Mouse (Mus musculus) forelimb bud, embryonic 11.5 days (tissue): Measurements from ENCODE around the gene Elf1.
A peak's percentile ranks its signal among the peaks of the same experiment; 100 is the strongest.
"Not testable (repeated sequence)": the region's sequence is repeated elsewhere in the genome, so short reads cannot be mapped to it uniquely, and the experiment has no call there.

Experiments
- DNase-seq: peaks from one replicate; pipeline ENCODE4 v3.0.0-alpha.2; 2012; ENCODE audit warnings: low read depth, low spot score

The Elf1 gene

DNA sequence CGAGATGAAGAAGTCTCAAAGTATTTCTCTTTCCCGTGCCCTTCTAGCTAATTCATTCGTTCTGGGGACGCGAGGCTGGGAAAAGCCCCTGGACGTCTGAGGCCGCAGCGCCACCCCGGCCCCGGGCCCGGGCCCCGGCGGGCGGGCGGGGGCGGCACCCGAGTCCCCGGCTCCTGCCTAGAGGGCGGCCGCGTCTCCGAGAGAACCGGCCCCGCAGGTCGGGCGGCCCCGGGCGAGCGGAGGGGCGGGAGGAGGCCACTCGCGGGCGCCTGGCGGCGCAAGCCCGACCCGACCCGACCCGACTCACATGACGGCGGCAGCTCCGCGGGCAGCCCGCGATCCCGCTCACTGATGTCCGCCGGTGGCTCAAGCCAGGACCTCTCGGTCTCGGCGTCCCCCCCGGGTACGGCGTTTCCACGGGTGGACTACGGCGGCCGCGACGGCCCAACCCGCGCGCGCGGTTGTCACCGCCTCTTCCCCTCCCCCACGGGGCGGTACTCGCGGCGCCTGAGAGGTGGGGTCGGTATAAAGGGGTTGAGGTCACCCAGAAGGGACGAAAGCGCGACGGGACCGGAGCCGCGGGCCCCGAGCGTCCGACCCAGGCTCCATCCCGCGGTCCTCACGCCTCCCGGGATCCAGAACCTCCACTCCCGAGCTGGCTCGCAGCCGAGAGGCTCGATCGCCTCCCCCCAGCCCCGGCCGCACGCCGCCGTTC lies at the start of gene Elf1:
Gene Elf1 (plus strand): TSS at position 571 of the 715 bp plus-strand sequence.
- peak; percentile 88 for DNase-seq

GRCm38 (mm10) chr14:79434068-79434467 lies 46.9 kb upstream of the Elf1 start:
- DNase-seq, result no peak

- DNase-seq, result no peak
Measured at GRCm38 (mm10) chr14:79440655-79441054, 40.3 kb upstream of the Elf1 start.

- DNase-seq, result no peak
Measured at GRCm38 (mm10) chr14:79441441-79441840, 39.6 kb upstream of the Elf1 start.

GRCm38 (mm10) chr14:79444601-79445000 lies 36.4 kb upstream of the Elf1 start:
- no peak for DNase-seq

DNA sequence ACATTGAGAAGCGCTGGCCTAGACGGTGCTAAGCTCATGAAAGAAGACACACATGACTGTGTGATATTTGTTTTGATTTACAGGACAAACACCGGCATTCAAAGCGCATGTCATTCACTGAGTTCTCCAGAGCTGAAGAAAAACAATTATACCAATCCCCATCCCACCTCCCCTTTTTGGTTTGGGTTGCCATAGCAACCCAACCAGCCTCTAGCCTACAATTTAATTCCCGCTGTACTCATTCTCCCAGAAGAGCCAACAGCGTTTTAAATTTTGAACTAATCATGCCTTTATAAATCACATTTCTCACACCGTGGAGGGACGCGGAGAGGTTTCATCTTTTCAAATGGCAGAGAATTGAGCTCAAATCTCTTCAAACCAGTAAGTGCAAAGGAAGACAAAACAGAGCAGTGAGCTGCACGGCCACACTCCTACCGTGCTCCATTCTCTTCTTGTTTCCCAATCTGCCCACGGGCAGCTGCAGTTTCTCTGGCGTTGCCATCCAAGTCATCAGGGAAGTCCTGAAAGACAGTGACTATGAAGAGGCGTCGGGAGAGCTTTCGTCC lies 35.9 kb upstream of the Elf1 start:
- DNase-seq, result no peak

DNA sequence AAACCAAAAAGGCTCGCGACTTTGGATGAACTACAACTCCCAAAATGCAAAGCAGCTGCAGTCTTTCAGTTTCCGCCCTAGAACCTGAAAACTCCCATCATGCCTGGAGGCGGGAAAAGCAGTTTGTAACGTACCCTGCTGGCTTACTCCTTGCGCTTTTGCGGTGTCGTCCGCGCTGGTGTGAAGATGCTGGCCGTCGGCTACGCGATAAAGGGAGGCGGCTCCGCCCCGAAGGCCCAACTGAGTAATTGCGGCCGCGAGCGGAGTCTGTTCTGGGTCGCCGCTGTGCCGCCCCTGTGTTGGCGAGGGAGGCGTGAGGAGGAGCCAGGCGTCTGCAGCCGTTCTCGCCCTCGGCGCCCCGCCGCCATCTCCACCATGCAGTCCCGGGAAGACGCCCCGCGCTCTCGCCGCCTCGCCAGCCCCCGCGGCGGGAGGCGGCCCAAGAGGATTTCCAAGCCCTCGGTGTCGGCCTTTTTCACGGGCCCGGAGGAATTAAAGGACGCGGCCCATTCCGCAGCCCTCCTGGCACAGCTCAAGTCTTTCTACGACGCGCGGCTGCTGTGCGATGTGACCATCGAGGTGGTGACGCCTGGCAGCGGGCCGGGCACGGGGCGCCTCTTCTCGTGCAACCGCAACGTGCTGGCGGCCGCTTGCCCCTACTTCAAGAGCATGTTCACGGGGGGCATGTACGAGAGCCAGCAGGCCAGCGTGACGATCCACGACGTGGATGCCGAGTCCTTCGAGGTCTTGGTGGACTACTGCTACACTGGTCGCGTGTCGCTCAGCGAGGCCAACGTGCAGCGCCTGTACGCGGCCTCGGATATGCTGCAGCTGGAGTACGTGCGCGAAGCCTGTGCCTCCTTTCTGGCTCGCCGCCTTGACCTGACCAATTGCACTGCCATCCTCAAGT lies 29.1 kb upstream of the Elf1 start, which contains the start of gene Kbtbd6:
Gene Kbtbd6 (plus strand): TSS at position 155 of the 910 bp plus-strand sequence.
- peak; percentile 93 for DNase-seq

DNA sequence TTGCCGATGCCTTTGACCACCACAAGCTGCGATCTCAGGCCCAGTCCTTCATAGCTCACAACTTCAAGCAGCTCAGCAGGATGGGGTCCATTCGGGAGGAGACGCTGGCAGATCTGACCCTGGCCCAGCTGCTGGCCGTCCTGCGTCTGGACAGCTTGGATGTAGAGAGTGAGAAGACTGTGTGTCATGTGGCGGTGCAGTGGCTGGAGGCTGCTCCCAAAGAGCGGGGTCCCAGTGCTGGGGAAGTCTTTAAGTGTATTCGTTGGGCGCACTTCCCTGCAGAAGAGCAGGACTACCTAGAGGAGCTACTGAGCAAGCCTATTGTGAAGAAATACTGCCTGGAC lies 28.4 kb upstream of the Elf1 start:
- not testable (repeated sequence) for DNase-seq

GRCm38 (mm10) chr14:79460401-79460800 lies 20.6 kb upstream of the Elf1 start:
- DNase-seq, result no peak

- DNase-seq, result no peak
Measured at GRCm38 (mm10) chr14:79460988-79461387, 20.0 kb upstream of the Elf1 start.

- no peak for DNase-seq
Measured at GRCm38 (mm10) chr14:79465623-79466022, 15.4 kb upstream of the Elf1 start.

- DNase-seq, result peak; percentile 46
Measured at GRCm38 (mm10) chr14:79467621-79468020, 13.4 kb upstream of the Elf1 start.

DNA sequence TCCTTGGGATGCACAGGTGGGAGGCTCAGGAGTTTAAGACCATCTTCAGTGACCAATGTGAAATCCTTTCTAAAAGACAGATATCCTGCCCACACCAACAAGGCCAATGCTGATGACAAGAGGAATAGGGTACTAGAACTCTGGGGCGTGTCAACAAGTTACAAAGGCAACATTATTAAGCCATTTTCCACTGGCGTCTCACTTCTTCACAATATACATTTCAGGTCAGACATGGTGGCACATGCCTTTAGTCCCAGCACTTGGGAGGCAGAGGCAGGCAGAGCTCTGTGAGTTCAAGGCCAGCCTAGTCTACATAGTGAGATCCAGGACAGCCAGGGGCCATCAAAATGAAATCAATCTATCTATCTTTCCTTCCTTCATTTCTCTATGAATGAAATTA lies 7.6 kb upstream of the Elf1 start:
- no peak for DNase-seq

- peak; percentile 94 for DNase-seq
Measured at GRCm38 (mm10) chr14:79481339-79482151, 551 bp downstream of the Elf1 start, which contains the start of gene Wbp4. Gene Wbp4 (minus strand): TSS chr14:79481520.

GRCm38 (mm10) chr14:79482251-79482661 lies 1.3 kb downstream of the Elf1 start:
- peak; percentile 49 for DNase-seq

DNA sequence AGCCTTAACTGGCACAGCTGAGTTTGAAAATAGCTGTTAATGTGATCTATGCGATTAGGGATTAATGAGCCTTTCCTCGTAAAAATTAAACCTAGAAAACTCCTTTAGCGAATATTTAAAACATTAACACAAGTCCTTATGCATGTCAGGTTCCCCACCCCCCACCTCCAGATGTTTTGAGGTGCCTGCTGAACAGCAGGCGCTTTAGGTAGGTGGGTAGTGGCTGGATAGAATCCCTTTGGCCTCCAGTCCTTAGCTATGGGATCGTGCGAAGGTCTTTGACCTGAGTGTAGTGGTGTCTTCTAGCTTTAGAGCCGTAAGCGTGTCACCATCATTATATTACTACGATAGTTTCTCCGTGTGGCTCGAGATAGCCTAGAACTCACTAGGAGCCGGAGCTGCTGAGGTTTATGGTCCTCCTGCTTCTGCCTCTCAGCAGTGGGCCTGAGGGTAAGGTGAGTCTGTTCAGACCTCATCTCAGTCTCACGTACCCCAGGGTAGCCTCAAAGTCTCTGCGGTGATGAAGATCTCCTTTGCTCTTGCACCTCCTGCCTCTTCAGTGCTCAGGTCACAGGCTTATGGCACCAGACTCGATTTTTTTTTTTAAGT lies 1.9 kb downstream of the Elf1 start:
- no peak for DNase-seq

DNA sequence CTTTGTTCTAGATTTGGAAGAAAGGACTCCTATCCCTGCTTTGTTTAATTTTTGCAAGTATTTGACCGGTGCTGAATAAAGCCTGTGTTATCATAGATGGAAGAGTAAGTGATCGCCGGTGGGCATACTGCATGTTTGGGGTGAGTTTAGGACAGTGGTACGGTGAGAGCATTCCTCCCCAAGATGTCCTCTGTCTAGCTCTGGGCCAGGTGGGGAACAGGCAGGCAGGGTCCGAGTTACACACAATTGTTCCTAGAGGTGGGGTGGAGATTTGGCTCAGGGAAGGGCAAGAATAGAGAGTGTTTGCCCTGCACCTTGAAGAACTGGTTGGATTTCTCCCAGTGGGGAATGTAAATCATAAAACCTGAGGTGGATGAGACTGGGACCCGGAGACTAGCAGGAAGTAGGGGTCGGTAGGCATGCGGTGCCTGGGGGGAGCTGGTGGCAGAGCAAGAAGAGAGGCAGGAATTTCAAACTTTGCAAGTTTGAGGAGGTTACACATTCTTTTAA lies 2.7 kb downstream of the Elf1 start:
- no peak for DNase-seq

DNA sequence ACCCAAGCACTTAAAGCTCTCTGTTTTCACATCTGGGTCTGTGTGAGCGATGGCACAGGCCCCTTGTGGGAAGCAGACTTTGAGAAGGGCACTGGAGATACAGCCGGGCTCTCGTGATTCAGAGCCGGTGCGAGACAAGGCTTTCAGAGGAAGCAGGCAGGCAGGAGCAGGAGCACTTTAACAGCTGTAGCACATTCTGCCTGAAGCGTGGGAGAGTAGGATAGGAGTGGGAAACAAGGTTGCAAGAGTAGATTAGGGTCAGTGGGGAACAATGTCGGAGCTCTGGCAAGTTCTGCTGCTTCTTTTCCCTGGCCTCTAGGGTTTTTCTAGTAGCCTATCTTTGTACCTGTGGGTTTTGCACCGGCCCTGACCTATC lies 5.6 kb downstream of the Elf1 start:
- no peak for DNase-seq

DNA sequence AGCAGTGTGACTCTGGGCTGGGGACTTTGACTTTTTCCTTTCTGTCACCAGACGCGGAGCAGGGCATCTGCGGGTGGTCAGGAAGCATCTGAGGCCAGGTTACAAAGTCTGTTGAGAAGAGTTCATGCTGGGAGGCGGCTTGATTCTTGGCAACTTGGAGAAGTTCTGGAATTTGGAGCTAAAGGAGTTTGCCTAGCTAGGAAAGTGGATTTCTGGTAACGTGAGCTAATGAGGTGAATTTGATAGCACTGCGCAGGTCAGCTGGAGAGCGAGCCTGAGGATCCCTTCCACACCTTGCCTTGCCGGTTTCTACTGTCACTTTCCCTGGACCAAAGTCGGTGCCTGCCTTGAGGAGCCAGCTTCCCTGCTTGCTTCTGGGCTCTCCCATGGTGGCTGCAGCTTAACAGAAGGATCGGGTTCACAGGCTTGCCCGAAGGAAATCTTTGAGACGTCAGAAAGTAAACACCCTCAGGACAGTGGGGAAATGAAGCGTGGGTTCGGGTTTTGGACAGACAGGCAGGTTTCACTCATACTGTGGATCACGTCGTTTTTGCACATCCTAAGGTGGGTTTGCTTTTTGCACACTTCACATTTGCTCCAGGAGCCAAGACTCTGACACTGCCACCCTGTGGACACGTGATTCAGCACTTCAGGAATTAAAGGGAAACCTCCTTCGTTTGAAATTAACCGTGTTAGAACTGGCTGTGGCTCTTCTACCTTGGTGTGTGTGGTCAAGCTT lies 6.2 kb downstream of the Elf1 start:
- DNase-seq, result no peak

DNA sequence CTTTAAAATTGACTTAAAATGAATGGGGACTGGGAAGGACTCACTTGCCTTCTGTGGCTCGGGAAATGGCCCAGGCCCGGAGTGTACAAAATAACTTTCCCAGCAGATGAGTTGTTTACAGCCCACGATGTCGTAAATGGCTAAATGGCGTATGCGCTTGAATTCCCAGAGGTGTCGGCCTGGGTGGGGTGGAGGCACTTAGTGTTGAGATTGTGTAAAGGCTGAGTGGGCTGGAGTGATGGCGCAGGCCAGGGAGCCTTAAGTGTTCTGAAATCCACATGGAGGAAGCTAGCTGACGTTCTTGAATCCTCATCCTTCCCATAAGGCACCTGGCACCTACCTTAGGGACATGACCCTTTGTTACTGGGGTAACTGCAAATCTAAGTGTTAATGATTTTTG lies 7.5 kb downstream of the Elf1 start:
- no peak for DNase-seq
